Mouse (Mus musculus): ENCODE measurements around the gene Zfpm1.

Gene Zfpm1

DNA sequence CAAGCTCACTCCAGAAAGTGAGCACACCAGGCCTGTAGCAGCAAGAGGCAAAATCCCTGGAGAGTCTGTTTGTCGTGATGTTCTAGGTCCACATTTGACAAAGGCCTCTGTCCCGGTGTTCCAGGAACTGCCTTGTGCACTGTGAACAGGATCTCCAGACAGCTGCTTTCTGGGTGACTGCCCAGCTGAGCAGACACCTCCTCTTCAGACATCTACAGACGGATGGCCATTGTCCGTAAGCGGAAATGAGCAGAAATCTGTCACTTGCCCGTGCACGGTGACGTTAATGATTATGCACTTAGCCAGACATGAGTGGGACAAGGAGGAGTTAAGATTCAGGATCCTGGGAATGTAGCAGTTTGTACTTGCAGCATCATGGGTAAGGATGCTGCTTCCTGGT lies 72.2 kb downstream of the Zfpm1 start:
- no peak for DNase-seq

DNA sequence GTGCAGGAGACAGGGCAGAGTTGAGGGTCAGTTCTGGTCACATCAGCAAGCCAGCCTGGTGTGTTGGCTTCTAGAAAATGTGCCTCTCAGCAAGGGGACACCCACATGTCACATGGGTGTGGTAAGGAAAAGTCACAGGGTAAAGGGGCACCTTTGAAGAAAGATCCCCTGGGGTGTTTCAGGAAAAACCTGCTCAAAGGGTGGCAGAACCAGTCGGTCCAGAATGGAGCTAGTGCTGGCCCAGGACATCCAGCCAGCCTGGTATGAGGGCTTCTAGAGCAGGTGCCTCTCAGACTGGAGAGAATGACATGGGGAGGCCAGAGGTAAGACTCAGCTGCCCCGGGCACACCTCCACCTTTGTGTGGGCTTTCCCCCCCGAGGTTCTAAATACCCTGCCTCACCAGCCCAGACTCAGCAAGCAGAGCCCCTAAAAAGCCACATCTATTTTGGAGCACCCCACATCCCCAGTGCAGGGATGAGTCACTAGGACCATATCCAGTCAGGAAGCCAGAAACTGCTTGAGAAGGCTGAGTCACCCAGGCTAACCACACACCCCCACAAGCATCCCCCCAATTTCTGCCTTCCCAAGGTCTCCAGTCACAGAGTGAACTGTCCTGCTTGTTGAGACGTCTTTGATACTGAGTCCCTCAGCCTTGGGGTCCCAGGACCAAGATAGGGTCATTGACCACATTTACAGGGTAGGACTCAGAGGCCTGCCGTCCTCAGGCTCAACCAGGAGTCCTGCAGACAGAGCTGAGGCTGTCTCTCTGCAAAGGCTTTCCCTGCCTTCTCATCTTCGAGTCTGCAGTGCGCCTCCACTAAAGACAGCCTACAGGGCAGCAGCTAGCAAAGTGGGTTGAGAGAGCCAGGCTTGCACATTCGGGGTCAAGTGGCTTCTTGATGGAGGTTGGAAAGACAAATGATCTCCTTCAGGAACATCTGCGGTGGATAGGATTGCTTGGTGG lies 74.0 kb downstream of the Zfpm1 start:
- DNase-seq: no peak

DNA sequence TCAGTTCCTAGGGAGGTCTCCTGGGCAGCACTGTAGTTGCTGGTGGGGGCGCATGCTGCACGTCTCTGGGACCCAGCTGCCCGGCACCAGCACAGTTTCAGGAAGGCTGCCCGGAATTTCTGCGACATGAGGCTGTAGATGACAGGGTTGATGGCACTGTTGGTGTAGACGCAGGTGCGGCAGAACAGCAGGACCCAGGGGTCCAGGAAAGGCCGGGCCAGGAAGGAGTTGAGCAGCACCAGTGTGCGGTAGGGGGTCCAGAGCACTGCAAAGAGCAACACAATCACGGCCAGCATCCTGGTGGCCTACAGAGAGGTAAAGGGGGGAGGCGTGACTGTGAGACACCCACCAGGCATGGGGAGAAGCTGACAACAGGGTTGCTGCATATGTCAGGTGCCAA lies 75.3 kb downstream of the Zfpm1 start:
- no peak for DNase-seq

DNA sequence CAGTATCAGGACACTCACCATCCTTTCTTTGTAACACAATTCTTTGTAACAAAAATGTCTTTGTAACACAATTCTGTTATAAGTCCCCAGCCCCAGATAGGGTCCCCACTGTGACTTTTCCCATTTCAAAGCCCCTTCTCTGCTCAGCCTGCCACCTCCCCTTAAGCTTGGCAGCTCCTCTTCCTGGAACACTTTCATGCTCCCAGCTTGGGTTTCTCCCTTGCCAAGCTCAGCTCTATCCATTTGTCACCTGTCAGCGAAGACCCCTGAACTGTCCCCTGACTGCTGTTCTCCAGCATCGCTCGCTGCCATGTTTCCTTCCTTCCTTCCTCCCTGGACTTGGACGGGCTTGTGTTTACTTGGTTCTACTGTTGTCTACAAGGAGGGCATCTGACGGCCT lies 75.7 kb downstream of the Zfpm1 start:
- no peak for DNase-seq

DNA sequence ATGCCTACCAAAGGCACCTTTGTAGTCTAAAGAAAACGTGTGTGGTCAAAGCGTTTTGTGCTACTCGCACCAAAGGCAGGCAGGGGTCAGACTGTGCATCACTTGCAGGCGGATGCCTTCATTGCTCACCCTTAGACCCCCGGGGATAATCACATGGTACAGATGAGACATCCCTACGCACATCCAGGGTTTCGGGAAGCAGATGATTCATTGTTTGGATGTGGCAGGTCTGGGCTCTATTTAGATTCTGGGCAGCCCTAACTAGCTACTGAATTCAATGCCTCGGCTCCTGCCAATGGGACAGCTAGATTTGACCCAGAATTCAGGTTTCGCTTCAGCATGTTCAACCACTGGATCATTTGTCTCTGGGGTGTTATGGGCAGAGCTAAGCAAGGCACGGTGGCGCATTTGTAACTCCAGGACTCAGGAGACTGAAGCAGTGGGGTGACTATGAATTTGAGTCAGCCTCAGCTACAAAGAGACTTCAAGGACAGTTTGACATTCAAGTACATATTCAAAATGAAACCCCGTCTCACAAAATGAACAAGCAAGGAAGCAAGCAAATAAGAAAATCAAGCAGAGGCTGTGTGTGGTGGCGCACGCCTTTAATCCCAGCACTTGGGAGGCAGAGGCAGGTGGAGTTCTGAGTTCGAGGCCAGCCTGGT lies 77.3 kb downstream of the Zfpm1 start:
- no peak for DNase-seq

DNA sequence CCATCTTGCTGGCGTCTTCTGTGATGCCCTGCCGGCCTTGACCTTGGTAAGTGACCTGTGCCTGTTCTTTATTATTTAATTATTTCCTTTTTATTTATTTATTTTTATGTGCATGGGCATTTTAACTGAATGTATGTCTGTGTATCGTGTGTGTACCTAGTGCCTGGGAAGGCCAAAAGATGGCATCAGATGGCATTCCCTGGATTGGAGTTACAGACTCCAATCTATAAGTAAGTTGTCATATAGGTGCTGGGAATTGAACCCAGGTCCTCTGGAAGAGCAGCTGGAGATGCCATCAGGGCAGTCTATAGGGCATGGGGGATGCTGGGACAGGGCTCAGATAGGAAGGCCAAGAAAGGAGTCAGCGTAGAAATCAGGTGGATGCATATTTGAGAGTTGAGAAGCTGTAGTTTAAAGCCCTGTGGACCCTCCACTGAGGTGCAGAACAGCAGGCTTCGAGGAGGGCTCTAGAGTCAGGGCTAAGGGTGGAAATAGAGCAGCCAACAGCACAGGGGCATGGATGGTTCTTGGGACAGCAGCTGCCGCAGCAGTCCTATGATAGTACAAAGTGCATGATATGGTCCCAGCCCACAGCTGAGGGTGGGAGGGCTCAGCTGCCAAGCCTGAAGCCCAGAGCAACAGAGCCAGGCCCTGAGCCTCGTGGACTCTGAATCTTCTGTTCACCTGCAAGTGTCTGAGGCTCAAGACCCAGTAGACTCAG lies 78.9 kb downstream of the Zfpm1 start, which contains the start of gene Trhr2:
Gene Trhr2 (minus strand): TSS at position 51 of the 721 bp plus-strand sequence.
- DNase-seq: no peak

DNA sequence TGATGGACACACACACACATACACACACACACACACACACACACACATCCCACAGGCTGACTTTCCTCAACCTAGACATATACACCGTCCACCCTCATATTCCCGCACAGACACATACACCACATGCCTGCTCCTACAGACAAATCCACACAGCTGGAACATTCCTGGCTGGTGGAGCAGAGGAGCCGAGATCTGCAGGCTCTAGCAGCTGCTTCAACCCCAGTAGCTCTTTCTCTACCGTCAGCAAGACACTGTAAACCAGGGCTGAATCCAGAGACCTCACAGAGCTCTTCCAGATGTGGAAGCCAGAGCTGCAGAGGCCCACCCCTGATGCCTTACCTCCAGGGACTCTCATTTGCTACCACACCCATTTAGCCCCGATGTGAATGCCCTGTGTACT lies 80.3 kb downstream of the Zfpm1 start:
- no peak for DNase-seq

DNA sequence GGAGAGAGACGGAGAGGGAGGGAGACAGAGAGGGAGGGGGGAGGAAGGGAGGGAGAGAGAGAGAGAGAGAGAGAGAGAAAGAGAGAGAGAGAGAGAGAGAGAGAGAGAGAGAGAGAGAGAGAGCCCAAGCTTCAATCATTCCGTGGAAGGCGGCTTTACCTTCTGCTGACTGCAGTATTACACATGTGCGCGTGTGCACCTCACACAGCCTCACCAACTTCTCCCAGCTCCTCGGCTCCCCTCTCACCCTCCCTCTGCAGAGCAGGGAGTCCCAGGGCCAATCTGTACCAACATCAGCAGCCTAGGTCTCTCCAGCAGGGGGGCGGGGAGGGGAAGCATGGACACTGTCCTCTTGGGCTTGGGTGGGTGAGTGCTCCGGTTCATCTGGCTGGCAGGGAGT lies 81.0 kb downstream of the Zfpm1 start:
- no peak for DNase-seq

DNA sequence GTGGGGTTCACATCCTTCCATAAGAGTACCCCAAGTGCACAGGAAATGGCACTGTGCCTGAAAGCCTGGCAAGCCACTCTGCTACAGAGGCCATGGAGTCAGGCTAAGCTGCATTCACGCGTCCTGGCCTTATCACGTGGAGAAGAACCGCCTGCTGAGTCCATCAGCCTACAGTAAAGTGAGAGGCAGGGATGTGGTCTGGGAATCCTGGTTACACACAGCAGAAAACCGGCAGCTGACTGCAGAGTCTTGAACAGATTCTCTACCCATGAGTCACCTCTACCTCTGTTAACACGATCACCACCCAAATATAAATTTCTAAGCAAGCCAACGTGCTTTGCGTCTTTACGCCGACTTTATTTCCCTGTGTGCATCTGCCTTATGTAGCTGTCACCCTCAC lies 86.6 kb downstream of the Zfpm1 start:
- DNase-seq: no peak

DNA sequence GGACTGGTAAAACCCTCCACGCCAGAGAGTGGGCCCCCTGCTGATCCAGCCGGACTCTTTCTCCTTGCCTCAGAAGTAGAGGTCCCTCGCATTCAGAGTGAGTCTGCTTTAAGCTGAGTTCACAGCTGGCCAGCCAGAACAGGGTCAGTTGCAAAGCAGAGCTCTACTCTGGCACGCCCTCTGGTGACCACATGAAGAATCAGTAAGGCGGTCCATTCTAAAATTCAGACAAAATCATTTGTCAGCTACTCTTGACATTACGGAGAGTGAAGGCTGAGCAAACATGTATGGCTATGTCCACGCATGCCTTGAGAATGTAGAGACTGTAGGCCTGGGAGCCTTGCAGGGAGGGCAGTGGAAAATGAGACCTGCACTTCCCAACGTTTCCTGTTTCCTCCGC lies 87.7 kb downstream of the Zfpm1 start:
- DNase-seq: peak; percentile 84

DNA sequence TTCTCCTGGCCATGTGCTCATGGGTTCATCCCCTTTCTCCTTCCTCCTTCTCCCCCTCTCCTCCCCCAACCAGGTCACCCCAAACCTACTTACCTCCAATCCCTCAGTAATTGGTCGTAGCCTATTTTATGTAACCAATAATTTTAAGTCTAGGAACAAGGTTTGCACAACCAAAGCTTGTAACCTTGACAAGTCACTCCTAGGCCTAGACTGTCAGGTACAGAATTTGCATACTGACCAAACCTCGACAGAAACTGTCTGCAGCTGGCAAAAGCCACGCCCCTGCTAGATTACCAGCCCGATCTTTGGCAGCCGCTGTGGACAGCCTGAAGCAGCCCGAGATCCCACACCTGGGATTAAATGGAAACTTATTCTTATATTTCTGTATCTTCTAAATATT lies 89.8 kb downstream of the Zfpm1 start:
- DNase-seq: no peak

DNA sequence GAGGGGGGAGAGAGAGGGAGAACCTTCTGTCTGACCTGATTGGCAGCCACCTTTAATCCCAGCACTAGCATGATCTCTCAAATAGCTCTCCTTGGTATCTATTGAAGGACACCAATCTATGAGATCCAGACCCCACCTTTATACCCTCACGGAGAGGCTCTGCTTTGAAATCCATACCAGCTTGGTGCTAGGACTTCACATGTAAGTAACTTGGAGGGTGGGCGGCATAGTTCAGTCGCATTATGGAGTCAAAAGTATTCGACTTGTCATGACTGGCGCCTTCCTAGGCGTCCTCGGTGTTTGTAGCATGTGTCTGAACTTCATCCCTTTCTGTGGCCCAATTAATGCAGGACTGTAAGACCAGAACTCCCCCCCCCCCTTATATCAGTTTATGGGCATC lies 93.4 kb downstream of the Zfpm1 start:
- DNase-seq: no peak

DNA sequence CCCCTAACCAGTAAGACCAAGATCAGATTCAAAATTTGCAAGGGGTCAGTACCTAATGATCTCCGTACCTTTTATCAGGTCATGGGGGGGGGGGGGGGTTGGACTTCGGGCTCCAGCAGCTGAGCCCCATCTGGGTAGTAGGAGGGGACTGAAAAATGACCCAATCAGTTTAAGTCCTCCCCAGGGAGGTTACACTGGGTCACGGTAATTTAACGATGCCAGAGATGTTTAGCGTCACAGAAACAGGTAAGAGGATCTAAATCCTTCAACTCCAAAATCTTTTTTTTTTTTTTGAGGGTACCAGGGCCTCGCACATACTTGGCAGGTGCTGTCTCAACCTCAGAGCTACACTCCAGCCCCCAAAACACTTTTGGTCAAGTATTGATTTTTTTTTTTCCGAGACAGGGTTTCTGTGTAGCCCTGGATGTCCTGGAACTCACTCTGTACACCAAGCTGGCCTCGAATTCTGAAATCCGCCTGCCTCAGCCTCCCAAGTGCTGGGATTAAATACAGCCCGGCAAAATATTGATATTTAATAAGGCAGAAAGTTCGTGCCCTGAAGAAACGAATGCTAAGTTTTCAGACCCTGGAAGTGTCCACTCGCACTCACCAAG lies 93.9 kb downstream of the Zfpm1 start:
- no peak for DNase-seq

DNA sequence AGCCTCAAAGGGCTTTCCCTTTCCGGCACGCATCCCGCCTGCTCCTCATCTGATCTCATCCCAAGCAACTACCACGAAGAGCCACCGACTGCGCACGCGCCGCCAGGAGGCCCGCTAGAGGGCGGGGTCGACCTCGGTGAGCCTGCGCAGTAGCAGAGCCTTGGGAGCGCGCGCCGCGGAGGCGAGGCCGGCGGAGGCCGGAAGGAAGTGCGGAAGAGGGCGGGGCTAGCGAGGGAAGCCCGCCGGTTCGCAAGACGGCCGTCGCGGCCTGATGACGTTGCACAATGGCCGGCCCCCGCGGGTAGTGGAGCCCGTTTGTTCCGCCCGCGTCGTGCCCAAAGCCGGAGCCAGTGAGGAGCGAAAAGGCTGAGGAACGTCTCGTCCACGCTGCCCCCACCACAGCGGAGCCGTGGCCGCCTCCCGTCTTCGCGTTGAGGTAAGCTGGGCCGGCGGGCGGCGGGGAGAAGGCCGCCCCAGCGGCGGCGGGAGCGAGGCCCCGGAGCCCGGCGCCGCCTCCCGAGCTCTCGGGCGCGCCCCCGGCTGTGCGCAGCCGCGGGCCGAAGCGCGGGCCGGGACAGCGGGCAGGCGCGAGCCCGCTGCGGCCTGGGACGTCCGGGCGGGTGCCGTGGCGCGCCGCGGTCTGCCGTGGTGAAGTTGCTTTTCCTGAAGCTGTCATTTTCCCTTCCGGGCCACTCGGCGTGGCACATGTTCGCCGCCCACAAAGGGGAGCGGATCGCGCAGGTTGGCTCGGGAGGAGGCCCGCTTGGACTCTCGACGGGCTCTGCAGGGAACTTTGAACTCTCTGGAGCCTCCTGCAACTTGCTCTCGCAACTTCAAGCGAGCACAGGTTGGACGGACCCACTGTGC lies 94.7 kb downstream of the Zfpm1 start, which contains the start of gene Zc3h18:
Gene Zc3h18 (plus strand): TSS at position 245 of the 867 bp plus-strand sequence.
- peak; percentile 100 for DNase-seq

DNA sequence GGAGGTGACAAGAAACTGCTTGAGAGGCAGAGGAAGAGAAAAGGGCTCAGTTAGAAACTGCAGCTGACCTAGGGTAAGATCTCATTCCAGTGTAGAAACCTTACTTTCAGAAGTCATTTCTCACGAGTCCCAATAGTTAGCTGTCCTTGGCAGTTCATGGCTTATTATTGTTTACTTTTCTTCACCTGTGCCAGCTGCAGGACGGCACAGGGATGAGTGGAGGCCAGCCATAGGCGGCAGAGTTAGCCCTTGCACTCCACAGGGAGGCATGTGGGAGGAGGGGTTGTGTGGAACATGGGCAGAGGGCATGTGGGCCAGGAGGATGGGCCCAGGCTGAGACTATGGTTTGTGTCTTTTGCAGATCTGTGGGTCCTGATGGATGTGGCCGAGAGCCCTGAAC lies 101.1 kb downstream of the Zfpm1 start:
- DNase-seq: no peak

Data from lung, postnatal 14 days (tissue).